In the genomic region with DNA sequence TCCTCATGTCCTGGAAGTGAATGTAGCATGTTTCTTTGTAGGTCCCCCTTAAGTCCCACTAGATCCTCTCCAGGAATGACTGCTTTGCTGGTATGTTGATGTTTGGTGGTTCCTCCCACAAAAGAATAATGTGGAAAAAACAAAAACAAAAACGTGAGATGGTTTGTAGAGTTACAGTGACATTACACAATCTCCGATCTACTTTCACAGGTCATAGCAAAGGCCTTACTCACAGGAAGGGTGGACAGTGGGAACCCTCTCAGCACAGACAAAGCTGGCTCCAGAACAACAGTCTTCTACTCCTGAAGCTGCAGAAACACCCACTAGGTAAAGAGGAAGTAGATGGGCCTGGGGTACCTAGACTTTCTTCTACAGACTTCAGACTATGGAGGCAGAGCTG, we compare ENCODE assay signal across 21 mouse cellular contexts.
DNase-seq lines count a peak whose midpoint lies in the region; TF ChIP-seq lines count a peak whose summit lies in the region.
"Had no signal": no experiment of that assay in that cellular context is flagged by ENCODE, and none has a peak within 500 bp of the region (broad histone marks: within the 10 kb centered on the region; RNA-seq: fewer than 3 reads in every experiment).

No protein-coding gene starts in this region.

- no peak overlapping the region for H3K4me3 ChIP-seq in kidney, adult 2 months (ENCODE audit: insufficient read depth, low read depth, low read length)
- H3K4me3 ChIP-seq in C2C12 (ENCODE audit: insufficient read depth, poor library complexity, severe bottlenecking): no peak overlapping the region
- H3K4me3 ChIP-seq in myocyte: no peak overlapping the region
- H3K4me3 ChIP-seq: forebrain, embryonic 10.5 days; forebrain, embryonic 13.5 days; hindbrain, embryonic 10.5 days; hindbrain, embryonic 13.5 days; intestine, embryonic 15.5 days had no signal

- H3ac ChIP-seq in C2C12 (ENCODE audit: control insufficient read depth, insufficient read length, low read depth) (no peak overlapping the region), myocyte (ENCODE audit: control insufficient read depth, insufficient read length) (no peak overlapping the region)

- H3K4me2 ChIP-seq in myocyte (ENCODE audit: low read depth): peak overlapping the region; percentile 38
- H3K4me2 ChIP-seq: forebrain, embryonic 13.5 days; heart, embryonic 11.5 days; hindbrain, embryonic 13.5 days; intestine, embryonic 15.5 days had no signal

- no peaks in the 10 kb centered on the region for H3K27me3 ChIP-seq in kidney, adult 2 months (replicated peaks; ENCODE audit: control insufficient read depth, insufficient read depth, low read length)
- H3K27me3 ChIP-seq in C2C12 (ENCODE audit: control insufficient read depth, insufficient read depth, insufficient read length) (no peaks in the 10 kb centered on the region), myocyte (ENCODE audit: control insufficient read depth, insufficient read depth, insufficient read length) (no peaks in the 10 kb centered on the region)
- H3K27me3 ChIP-seq: forebrain, embryonic 13.5 days; hindbrain, embryonic 13.5 days; intestine, embryonic 15.5 days had no signal

- TF ChIP-seq POLR2A in kidney, adult 2 months (IDR thresholded peaks at IDR 0.05; ENCODE audit: low read depth, low read length): no peak
- TF ChIP-seq POLR2A in myocyte (IDR thresholded peaks at IDR 0.05; ENCODE audit: insufficient read length, low read depth): no peak

- DNase-seq in kidney, adult 2 months: peak; percentile 25
- no peak for DNase-seq in kidney, postnatal 4 days
- no peak for DNase-seq in neural tube, embryonic 10.5 days (ENCODE audit: extremely low spot score, low spot score)
- DNase-seq in natural killer cell, adult 2 months (ENCODE audit: low spot score in 2 of 2): no peak
- DNase-seq: adrenal gland, adult 2 months; adrenal gland, postnatal 14 days; B cell, adult 2 months; cerebellum, adult 11 months; cerebellum, adult 2 months; cerebellum, adult 9-11 months; cerebellum, postnatal 25 days; gastrocnemius, postnatal 10 days; kidney, adult 18-20 months had no signal

- H3K36me3 ChIP-seq in kidney, adult 2 months (ENCODE audit: control insufficient read depth, insufficient read depth, low read length): no peaks in the 10 kb centered on the region
- H3K36me3 ChIP-seq in C2C12 (ENCODE audit: control insufficient read depth, insufficient read depth): no peaks in the 10 kb centered on the region
- no peaks in the 10 kb centered on the region for H3K36me3 ChIP-seq in myocyte (ENCODE audit: control insufficient read depth, insufficient read depth)
- H3K36me3 ChIP-seq: forebrain, embryonic 10.5 days; hindbrain, embryonic 10.5 days; hindbrain, embryonic 13.5 days; intestine, embryonic 15.5 days had no signal

- no peak overlapping the region for H3K27ac ChIP-seq in kidney, adult 2 months (ENCODE audit: insufficient read depth, low read depth, low read length)
- H3K27ac ChIP-seq: forebrain, embryonic 10.5 days; forebrain, embryonic 13.5 days; hindbrain, embryonic 10.5 days; hindbrain, embryonic 13.5 days; intestine, embryonic 15.5 days had no signal

- H3K4me1 ChIP-seq in kidney, adult 2 months (ENCODE audit: control insufficient read depth, insufficient read depth, low read length): no peaks in the 10 kb centered on the region; the same call in none of the 2 replicates
- H3K4me1 ChIP-seq: forebrain, embryonic 10.5 days; forebrain, embryonic 13.5 days; hindbrain, embryonic 10.5 days; hindbrain, embryonic 13.5 days; intestine, embryonic 15.5 days had no signal

- H3K79me2 ChIP-seq in C2C12 (ENCODE audit: control insufficient read depth, insufficient read depth) (no peaks in the 10 kb centered on the region), myocyte (ENCODE audit: control insufficient read depth, insufficient read depth) (no peaks in the 10 kb centered on the region)

- no peaks in the 10 kb centered on the region for H3K79me3 ChIP-seq in C2C12 (ENCODE audit: low read depth)

- no peak for TF ChIP-seq CTCF in kidney, adult 2 months (conservative IDR thresholded peaks at IDR 0.05; ENCODE audit: insufficient read depth, insufficient read length, low read depth, low read length)
- TF ChIP-seq CTCF in C2C12 (IDR thresholded peaks at IDR 0.05; ENCODE audit: control insufficient read depth, insufficient read depth, insufficient read length): no peak

- WGBS in kidney, adult 2 months: 63% methylated on average over 2 of the region's 2 CpGs

TF ChIP-seq in C2C12, 6 proteins besides CTCF, POLR2A, EP300 and RAD21:
- peak; percentile 33 for TF ChIP-seq CEBPB (IDR thresholded peaks at IDR 0.05; ENCODE audit: low read depth)
- no peak for TF ChIP-seq MYOD1 (IDR thresholded peaks at IDR 0.05; ENCODE audit: control insufficient read depth, insufficient read length, low read depth)
- no peak for TF ChIP-seq USF1 (IDR thresholded peaks at IDR 0.05; ENCODE audit: low read depth)
- TF ChIP-seq MAX (IDR thresholded peaks at IDR 0.05): no peak
- TF ChIP-seq MYOG (IDR thresholded peaks at IDR 0.05; ENCODE audit: control insufficient read depth, extremely low read depth, insufficient read length): no peak
- no peak for TF ChIP-seq FOSL1 (IDR thresholded peaks at IDR 0.05; ENCODE audit: insufficient read depth, low read length, poor library complexity, severe bottlenecking)

TF ChIP-seq in myocyte, 11 proteins besides CTCF, POLR2A, EP300 and RAD21:
- TF ChIP-seq POLR2AphosphoS2 (IDR thresholded peaks at IDR 0.05; ENCODE audit: insufficient read length, low read depth): no peak
- peak; percentile 55; the same call in 1 of the 2 replicates for TF ChIP-seq CEBPB (IDR thresholded peaks at IDR 0.05; ENCODE audit: insufficient read depth, poor library complexity, severe bottlenecking)
- no peak for TF ChIP-seq REST (IDR thresholded peaks at IDR 0.05; ENCODE audit: insufficient read depth, insufficient read length)
